Mouse (Mus musculus) A20 (cell line): ENCODE measurements around the gene Wfdc1.

ENCODE experiments used
- DNase-seq: peaks from one replicate; pipeline ENCODE4 v3.0.0-alpha.2; 2011; ENCODE audit warnings: low read depth, low spot score

The Wfdc1 gene

DNA sequence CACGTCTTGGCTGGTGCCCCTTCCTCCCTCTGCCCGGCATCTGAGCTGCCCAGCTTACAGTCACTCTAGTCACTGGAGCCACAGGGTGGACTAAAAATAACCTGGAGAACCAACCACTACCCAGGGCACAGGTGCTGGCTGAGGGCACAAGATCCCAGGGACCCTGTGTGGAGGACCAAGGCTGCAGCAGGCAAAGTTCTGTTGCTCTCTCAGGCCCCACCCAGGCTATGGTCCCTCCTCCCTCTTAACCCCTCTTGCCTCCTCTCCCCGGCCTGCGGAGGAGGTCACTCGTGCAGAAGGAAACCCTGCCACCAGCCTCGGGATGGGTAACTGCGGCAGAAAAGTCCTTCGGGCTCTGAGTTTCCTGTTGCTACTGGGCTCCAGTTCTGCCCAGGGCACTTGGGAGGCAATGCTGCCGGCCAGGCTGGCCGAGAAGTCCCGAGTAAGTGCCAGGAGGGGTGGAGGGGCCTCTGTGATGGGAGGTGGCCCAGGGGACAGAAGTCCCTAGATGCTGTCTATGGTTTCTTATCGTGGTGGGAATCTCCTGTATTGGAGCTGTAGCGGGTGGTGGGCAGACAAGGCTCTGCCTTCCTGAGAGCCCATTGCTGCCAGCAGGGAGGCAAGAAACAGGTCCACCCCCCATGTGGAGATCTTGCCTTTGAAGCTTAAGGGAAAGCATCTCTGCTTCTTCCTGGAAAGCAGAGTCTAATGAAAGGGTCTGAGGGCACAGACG, at the start of gene Wfdc1:
Gene Wfdc1 (plus strand): TSS at position 147 of the 733 bp plus-strand sequence.
- no peak for DNase-seq

DNA sequence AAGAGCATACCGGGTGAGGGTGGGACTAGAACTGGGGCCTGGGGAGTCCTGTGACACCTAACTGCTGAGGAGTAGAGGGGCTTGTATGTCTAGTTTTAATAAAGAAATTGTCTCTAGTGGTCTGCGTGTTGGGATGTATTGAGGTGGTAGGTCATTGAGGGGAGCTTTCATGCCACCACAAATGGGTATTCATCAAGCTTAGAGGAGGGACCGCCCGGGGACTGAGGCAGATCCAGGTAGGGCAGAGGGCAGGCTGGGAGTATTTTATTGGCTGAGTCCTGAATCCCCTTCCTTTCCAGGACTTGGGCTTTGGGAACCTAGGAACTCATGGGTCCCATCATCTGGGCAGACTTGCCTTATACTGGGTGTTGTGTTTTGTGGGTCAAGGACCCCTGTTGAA, 49.4 kb upstream of the Wfdc1 start:
- DNase-seq, result no peak

GRCm38 (mm10) chr8:119617586-119617985, 48.6 kb upstream of the Wfdc1 start:
- no peak for DNase-seq

- DNase-seq, result no peak
These were observed 47.3 kb upstream of the Wfdc1 start for GRCm38 (mm10) chr8:119618887-119619286.

GRCm38 (mm10) chr8:119620116-119620840, 45.9 kb upstream of the Wfdc1 start:
- DNase-seq, result no peak

DNA sequence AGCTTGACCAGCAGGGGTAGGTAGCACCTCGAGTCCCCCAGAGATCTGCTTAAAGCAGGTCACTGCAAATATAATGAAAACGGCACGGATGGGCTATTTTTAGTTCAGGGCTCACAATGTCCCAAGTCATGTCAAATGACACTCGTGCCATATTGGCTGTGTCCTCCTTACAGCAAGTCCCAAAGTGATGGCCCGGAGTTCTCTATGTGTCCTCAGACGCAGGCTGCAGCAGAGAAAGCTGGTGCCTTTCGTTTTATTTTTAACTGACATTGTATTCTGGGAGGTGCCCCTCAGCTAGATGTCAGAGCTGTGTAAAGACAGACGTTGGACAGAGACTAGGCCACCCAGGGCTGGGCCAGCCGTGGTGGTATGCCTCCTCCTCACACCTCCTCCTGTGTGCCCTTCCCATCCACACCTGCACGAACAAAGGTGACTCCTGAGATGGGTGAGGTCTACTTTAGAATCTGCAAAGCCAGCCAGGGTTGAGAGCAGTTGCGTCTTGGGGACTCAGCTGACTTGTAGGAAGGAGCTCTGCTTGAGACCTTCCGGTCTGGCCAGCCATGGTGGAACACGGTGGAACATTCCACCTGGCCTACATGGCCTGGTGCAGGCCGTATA, 45.2 kb upstream of the Wfdc1 start:
- no peak for DNase-seq

GRCm38 (mm10) chr8:119622555-119622954, 43.6 kb upstream of the Wfdc1 start:
- DNase-seq, result no peak

GRCm38 (mm10) chr8:119623061-119623460, 43.1 kb upstream of the Wfdc1 start:
- no peak for DNase-seq

DNA sequence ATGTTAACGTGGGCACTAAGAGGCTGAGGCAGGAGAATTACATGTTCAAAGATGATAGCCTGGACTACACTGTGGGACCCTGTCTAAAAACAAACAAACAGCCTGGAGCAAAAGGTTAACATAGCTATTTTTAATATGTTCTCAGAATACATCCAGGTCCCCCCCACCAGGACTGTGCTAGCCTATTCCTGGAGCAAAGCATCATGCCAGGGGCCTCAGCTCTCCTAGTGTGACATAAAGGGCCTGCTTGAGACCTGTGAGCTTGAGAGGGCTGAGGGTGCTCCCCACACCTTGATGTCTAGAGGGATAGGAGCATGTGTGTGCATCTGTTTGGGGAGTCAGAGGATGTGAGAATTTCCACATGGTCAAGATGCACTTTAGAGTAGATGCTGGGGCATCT, 42.4 kb upstream of the Wfdc1 start:
- DNase-seq, result no peak

GRCm38 (mm10) chr8:119624916-119625315, 41.2 kb upstream of the Wfdc1 start:
- DNase-seq, result no peak

DNA sequence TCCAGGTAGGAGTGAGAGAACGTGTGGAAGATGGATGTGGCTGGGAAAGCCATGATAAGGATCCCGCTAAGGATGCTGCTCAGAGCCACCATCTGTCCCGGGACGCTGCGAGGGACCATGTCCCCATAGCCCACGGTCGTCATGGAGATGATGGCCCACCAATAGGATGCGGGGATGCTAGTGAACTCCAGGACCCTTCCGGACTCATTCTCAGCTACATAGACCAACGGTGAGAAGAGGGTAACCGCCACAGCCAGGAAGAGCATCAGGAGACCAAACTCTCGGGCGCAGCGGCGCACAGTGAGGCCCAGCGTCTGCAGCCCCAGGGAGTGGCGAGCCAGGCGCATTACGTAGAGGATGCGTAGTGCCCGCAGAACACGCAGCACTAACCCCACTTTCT, 40.4 kb upstream of the Wfdc1 start:
- DNase-seq, result no peak

GRCm38 (mm10) chr8:119627199-119627598, 39.0 kb upstream of the Wfdc1 start:
- no peak for DNase-seq

GRCm38 (mm10) chr8:119627613-119628359, 38.4 kb upstream of the Wfdc1 start:
- DNase-seq, result no peak

DNA sequence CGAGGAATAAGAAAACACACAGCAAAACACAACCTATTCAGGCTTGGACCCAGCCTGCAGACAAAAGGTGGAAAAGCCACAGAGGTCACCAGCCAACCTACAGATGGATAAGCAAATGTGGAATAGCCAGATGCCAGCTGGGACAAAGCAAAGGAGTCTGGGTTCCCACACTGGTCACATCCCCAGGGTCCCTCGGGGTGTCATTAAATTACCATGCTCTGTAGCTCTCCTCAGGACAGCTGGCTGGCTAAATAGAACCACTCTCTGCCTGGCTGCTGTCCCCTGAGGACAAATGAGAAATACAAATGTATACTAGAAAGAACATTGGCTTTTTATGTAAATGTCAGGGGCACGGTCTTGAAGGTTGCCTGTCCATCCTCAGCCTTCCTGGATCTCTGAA, 35.3 kb upstream of the Wfdc1 start:
- DNase-seq, result no peak

DNA sequence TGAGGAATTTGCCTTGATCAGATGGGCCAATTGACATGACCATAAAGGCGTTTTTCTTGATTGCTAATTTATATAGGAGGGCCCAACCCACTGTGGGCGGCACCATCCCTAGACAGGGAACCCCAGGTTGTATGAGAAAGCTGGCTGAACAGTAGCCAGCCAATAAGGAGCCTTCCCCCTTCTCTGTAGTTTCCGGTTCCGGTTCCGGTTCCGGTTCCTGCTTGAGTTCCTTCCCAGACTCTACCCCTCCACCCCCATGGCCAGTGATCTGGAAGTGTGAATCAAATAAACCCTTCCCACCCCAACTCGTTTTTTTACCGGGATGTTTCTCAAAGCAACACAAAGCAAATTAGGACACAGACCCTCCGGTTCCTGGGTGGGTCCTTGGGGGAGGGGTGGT, 33.9 kb upstream of the Wfdc1 start:
- no peak for DNase-seq

DNA sequence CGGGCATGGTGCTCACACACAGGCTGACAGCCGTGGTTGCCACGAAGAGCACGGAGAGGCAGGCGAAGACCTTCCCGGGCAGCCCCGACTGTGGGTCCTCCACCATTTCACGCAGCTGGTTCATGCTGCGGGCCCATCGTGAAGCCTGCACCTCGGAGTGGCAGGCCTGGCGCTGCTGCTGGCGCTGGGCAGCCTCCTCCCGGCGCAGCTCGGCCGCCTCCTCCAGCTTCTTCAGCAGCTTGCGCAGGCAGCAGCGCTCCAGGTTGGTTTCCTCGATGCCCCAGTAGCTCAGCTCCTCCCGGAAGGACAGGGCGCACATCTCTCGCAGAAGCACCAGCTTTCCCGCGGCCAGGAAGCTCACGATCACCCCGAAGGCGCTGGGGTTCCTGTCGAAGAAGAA, 33.3 kb upstream of the Wfdc1 start:
- DNase-seq, result no peak

GRCm38 (mm10) chr8:119634616-119635336, 31.4 kb upstream of the Wfdc1 start:
- DNase-seq, result no peak

DNA sequence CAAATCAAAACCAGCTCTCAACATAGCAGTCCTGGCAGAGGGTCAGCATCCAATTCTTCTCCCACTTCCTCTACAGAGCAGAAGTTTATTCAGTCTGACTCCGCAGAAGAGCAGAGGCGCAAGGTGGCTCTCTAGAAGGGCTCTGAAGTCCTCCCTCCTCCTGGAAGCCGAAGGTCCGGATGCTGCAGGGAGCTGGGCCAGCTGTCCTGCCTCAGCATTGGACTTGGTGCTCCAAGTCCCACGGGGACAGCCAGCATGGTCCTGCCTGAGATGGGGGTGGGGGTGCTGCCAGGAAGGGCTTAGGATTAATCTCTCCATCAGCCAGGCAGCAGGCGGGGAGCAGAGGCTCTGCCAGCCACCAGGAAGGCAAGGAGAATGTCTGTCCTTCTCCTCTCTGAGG, 30.8 kb upstream of the Wfdc1 start, which contains the start of gene Kcng4:
Gene Kcng4 (minus strand): TSS at position 303 of the 400 bp plus-strand sequence.
- DNase-seq, result no peak

- no peak for DNase-seq
These were observed 30.2 kb upstream of the Wfdc1 start for GRCm38 (mm10) chr8:119635958-119636357.

GRCm38 (mm10) chr8:119636766-119637165, 29.4 kb upstream of the Wfdc1 start:
- no peak for DNase-seq

GRCm38 (mm10) chr8:119637381-119637780, 28.8 kb upstream of the Wfdc1 start:
- no peak for DNase-seq
